Mouse (Mus musculus): ENCODE data around the gene Tnpo3. TPM values are rescaled to one million over a fixed set of nuclear protein-coding genes. Genes with fewer than 3 reads are reported as not detected.
A peak's percentile ranks its signal among the peaks of the same experiment; 100 is the strongest.

Gene Tnpo3
- 127 and 129 TPM in 2 replicates for polyA plus RNA-seq (2016; fragmentation: Nextera tagmentation; extraction: Ambion mirVana)

GRCm38 (mm10) chr6:29609111-29610019 lies at the start of gene Tnpo3:
TSS of gene Tnpo3 (minus strand) at chr6:29609887.
- Histone ChIP-seq H3K4me1 (peaks cover 20% of the 10 kb centered on the region), H3K27me3 (ENCODE audit: poor library complexity, severe bottlenecking) (no peaks in the 10 kb centered on the region), H3K4me3 (peak within 1 kb of the TSS; percentile 99), H3K27ac (peak within 1 kb of the TSS; percentile 91), H3K36me3 (replicated peaks) (no peaks in the 10 kb centered on the region), H3K9me3 (peaks cover 3% of the 10 kb centered on the region; the same call in 1 of the 2 replicates)
- DNase-seq (ENCODE audit: extremely low spot score, low spot score), result peak; percentile 91
- under 1% methylated on average over 67 of the region's 67 CpGs for WGBS

DNA sequence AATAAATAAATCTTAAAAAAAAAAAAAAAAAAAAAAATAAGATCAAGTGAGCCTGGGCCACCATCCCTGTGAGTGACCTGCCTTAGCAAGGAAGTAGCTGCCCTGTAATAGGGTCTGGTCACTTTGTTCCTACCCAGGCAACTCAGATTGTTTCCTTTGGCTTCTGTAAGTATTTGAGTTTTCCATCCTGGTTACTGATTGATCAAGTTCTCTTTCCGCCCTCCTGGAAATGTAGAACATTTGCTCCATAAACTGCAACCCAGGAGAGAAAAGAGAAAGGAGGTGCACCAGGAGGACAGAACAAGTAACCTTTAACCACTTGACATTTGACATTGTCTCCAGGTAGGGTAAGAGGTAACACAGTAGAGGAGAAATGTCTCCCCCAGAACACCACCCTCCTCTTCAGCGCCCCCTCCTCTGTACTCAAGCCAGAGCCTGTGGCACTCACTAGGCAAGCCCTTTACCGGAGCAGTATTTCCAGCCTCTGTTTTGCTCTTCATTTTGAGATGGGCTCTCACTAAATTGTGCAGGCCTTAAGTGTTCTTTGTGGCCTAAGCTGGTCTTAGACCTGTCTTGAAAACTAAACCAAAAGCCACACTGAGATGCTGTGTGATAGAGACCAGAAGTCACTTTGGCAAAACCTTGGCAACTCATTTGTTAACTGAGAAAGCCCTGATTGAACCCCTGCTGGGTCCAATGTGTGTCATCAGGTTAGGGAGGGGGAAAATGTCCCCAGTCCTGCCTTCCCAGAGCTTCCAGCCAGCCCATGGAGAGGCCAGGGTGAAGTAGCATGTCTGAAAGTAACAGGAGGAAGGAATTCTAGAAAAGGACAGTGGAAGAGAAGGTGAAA lies 49.2 kb upstream of the Tnpo3 start:
- no peaks in the 10 kb centered on the region; the same call in 1 of the 2 replicates for H3K27me3 ChIP-seq (ENCODE audit: poor library complexity, severe bottlenecking)
- no peak for DNase-seq (ENCODE audit: extremely low spot score, low spot score)
- H3K36me3 ChIP-seq (replicated peaks), result no peaks in the 10 kb centered on the region
- 88% methylated on average over 3 of the region's 3 CpGs for WGBS
- H3K4me1 ChIP-seq, result peaks cover 6% of the 10 kb centered on the region
- no peaks in the 10 kb centered on the region for H3K9me3 ChIP-seq
- no peak overlapping the region for H3K27ac ChIP-seq
- H3K4me3 ChIP-seq, result no peak overlapping the region

- Histone ChIP-seq H3K4me1 (peaks cover 7% of the 10 kb centered on the region; the same call in 1 of the 2 replicates), H3K36me3 (replicated peaks) (no peaks in the 10 kb centered on the region), H3K27me3 (ENCODE audit: poor library complexity, severe bottlenecking) (no peaks in the 10 kb centered on the region; the same call in 1 of the 2 replicates), H3K4me3 (no peak overlapping the region), H3K9me3 (no peaks in the 10 kb centered on the region), H3K27ac (no peak overlapping the region)
- DNase-seq (ENCODE audit: extremely low spot score, low spot score), result no peak
Observed at GRCm38 (mm10) chr6:29653271-29653670, 43.6 kb upstream of the Tnpo3 start.

DNA sequence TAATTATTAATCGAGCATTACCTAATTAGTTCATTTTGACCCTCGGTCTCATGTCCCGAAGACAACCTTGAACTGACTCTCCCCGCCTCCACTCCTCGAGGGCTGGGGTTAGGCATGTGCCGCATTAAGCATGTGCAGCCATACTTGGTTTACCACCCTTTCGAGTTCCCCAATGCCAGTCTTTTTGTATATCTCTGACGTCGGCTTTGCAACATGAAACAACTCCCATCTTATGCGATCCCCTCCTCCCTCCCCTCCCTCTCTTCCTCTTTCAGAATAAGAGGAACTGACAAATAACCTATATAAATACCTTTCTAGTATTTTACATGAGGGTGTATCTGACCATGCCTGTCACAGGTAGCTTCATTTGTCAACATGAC lies 40.5 kb upstream of the Tnpo3 start:
- DNase-seq (ENCODE audit: extremely low spot score, low spot score), result no peak
- Histone ChIP-seq H3K27me3 (ENCODE audit: poor library complexity, severe bottlenecking) (no peaks in the 10 kb centered on the region; the same call in 1 of the 2 replicates), H3K9me3 (no peaks in the 10 kb centered on the region), H3K27ac (no peak overlapping the region), H3K4me3 (no peak overlapping the region), H3K36me3 (replicated peaks) (no peaks in the 10 kb centered on the region), H3K4me1 (peaks cover 7% of the 10 kb centered on the region; the same call in 1 of the 2 replicates)
- WGBS, result 72% methylated on average over 10 of the region's 10 CpGs

DNA sequence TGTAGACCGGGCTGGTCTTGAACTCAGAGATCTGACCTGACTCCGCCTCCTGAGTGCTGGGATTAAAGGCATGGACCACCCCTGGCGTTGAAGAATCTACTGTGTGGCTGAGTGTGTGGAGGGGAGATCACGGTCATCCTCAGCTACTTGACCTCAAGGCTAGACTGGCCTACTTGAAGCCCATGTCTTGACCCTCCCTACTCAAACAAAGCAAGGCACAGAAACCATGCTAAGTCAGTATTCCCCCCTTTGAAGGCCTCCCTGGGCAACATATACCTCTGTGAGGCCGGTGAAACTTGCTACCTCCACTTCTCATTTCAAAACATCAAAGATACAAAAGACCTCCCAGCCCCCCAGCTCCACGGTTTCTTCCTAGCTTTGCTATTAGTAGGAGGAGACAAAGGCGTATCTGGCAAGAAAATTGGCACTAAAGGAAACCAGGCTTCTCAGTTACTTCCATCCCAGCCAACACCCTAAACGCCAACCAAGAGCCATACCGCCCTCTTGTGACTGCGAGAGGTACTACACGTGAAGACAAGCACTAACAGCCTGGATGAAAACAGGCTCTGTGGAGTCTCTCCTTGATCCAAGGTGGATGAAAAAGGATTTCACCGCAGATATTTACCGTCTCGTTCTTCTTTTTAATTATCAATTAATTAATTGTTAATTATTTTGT lies 39.9 kb upstream of the Tnpo3 start:
- no peaks in the 10 kb centered on the region for H3K9me3 ChIP-seq
- no peaks in the 10 kb centered on the region; the same call in 1 of the 2 replicates for H3K27me3 ChIP-seq (ENCODE audit: poor library complexity, severe bottlenecking)
- no peak overlapping the region for H3K4me3 ChIP-seq
- WGBS, result 33% methylated on average over 14 of the region's 14 CpGs
- no peak overlapping the region for H3K27ac ChIP-seq
- DNase-seq (ENCODE audit: extremely low spot score, low spot score), result peak; percentile 88
- H3K36me3 ChIP-seq (replicated peaks), result no peaks in the 10 kb centered on the region
- peaks cover 7% of the 10 kb centered on the region; the same call in 1 of the 2 replicates for H3K4me1 ChIP-seq

GRCm38 (mm10) chr6:29641816-29642215 lies 32.1 kb upstream of the Tnpo3 start:
- Histone ChIP-seq H3K4me3 (no peak overlapping the region), H3K36me3 (replicated peaks) (no peaks in the 10 kb centered on the region), H3K27me3 (ENCODE audit: poor library complexity, severe bottlenecking) (peaks cover 17% of the 10 kb centered on the region), H3K4me1 (peaks cover 14% of the 10 kb centered on the region), H3K9me3 (peaks cover 9% of the 10 kb centered on the region), H3K27ac (no peak overlapping the region)
- 88% methylated on average over 4 of the region's 4 CpGs for WGBS
- DNase-seq (ENCODE audit: extremely low spot score, low spot score), result no peak

- Histone ChIP-seq H3K9me3 (peaks cover 9% of the 10 kb centered on the region), H3K27ac (no peak overlapping the region), H3K4me1 (peaks cover 17% of the 10 kb centered on the region), H3K36me3 (replicated peaks) (no peaks in the 10 kb centered on the region), H3K4me3 (no peak overlapping the region; the same call in 1 of the 2 replicates), H3K27me3 (ENCODE audit: poor library complexity, severe bottlenecking) (peaks cover 17% of the 10 kb centered on the region)
- DNase-seq (ENCODE audit: extremely low spot score, low spot score), result no peak
- 12% methylated on average over 7 of the region's 7 CpGs for WGBS
Observed at GRCm38 (mm10) chr6:29639580-29640419, 30.1 kb upstream of the Tnpo3 start.

- peak overlapping the region; percentile 26 for H3K4me3 ChIP-seq
- H3K4me1 ChIP-seq, result peaks cover 20% of the 10 kb centered on the region
- WGBS, result 12% methylated on average over 16 of the region's 16 CpGs
- peaks cover 9% of the 10 kb centered on the region for H3K9me3 ChIP-seq
- H3K27me3 ChIP-seq (ENCODE audit: poor library complexity, severe bottlenecking), result peaks cover 17% of the 10 kb centered on the region
- DNase-seq (ENCODE audit: extremely low spot score, low spot score), result no peak
- no peaks in the 10 kb centered on the region for H3K36me3 ChIP-seq (replicated peaks)
- H3K27ac ChIP-seq, result peak overlapping the region; percentile 44; the same call in 1 of the 2 replicates
Observed at GRCm38 (mm10) chr6:29638844-29639460, 29.3 kb upstream of the Tnpo3 start.

- Histone ChIP-seq H3K4me1 (peaks cover 22% of the 10 kb centered on the region), H3K27me3 (ENCODE audit: poor library complexity, severe bottlenecking) (peaks cover 18% of the 10 kb centered on the region), H3K27ac (no peak overlapping the region), H3K9me3 (peaks cover 5% of the 10 kb centered on the region; the same call in 1 of the 2 replicates), H3K4me3 (no peak overlapping the region), H3K36me3 (replicated peaks) (no peaks in the 10 kb centered on the region)
- 81% methylated on average over 3 of the region's 3 CpGs for WGBS
- DNase-seq (ENCODE audit: extremely low spot score, low spot score), result no peak
Observed at GRCm38 (mm10) chr6:29637397-29638373, 28.0 kb upstream of the Tnpo3 start.

GRCm38 (mm10) chr6:29636322-29637092 lies 26.8 kb upstream of the Tnpo3 start:
- no peak for DNase-seq (ENCODE audit: extremely low spot score, low spot score)
- H3K4me3 ChIP-seq, result no peak overlapping the region
- 89% methylated on average over 4 of the region's 4 CpGs for WGBS

More at GRCm38 (mm10) chr6:29636322-29637092, 26.8 kb upstream of the Tnpo3 start:
- Histone ChIP-seq H3K27me3 (ENCODE audit: poor library complexity, severe bottlenecking) (peaks cover 28% of the 10 kb centered on the region), H3K36me3 (replicated peaks) (no peaks in the 10 kb centered on the region), H3K9me3 (no peaks in the 10 kb centered on the region; the same call in 1 of the 2 replicates), H3K4me1 (peaks cover 25% of the 10 kb centered on the region), H3K27ac (no peak overlapping the region)
